Mouse (Mus musculus): ENCODE data around the gene Pdzd2.

The Pdzd2 gene

GRCm38 (mm10) chr15:12665946-12666345 is 73.8 kb downstream of the Pdzd2 start:
- peak; percentile 60 for DNase-seq

- DNase-seq: peak; percentile 58
These were observed 76.4 kb downstream of the Pdzd2 start for GRCm38 (mm10) chr15:12663351-12663750.

GRCm38 (mm10) chr15:12660320-12660719 is 79.4 kb downstream of the Pdzd2 start:
- no peak for DNase-seq

GRCm38 (mm10) chr15:12655959-12656662 is 83.6 kb downstream of the Pdzd2 start:
- DNase-seq: peak; percentile 55

- peak; percentile 83 for DNase-seq
These were observed 84.4 kb downstream of the Pdzd2 start for GRCm38 (mm10) chr15:12655316-12655715.

- DNase-seq: peak; percentile 88
These were observed 87.2 kb downstream of the Pdzd2 start for GRCm38 (mm10) chr15:12652336-12653031.

- DNase-seq: peak; percentile 93
These were observed 89.5 kb downstream of the Pdzd2 start for GRCm38 (mm10) chr15:12650236-12650635.

- DNase-seq: peak; percentile 93
These were observed 90.0 kb downstream of the Pdzd2 start for GRCm38 (mm10) chr15:12649674-12650073.

GRCm38 (mm10) chr15:12649131-12649530 is 90.6 kb downstream of the Pdzd2 start:
- DNase-seq: peak; percentile 76

GRCm38 (mm10) chr15:12640755-12641154 is 99.0 kb downstream of the Pdzd2 start:
- peak; percentile 84 for DNase-seq

GRCm38 (mm10) chr15:12639776-12640175 is 99.9 kb downstream of the Pdzd2 start:
- DNase-seq: peak; percentile 82

- peak; percentile 61 for DNase-seq
These were observed 100.5 kb downstream of the Pdzd2 start for GRCm38 (mm10) chr15:12639181-12639580.

GRCm38 (mm10) chr15:12638370-12639030 is 101.2 kb downstream of the Pdzd2 start:
- peak; percentile 81 for DNase-seq

- peak; percentile 73 for DNase-seq
These were observed 102.2 kb downstream of the Pdzd2 start for GRCm38 (mm10) chr15:12637511-12637910.

GRCm38 (mm10) chr15:12636386-12636785 is 103.3 kb downstream of the Pdzd2 start:
- peak; percentile 55 for DNase-seq

GRCm38 (mm10) chr15:12634921-12635320 is 104.8 kb downstream of the Pdzd2 start:
- peak; percentile 76 for DNase-seq

- peak; percentile 36 for DNase-seq
These were observed 110.6 kb downstream of the Pdzd2 start for GRCm38 (mm10) chr15:12629164-12629563.

- DNase-seq: peak; percentile 71
These were observed 111.3 kb downstream of the Pdzd2 start for GRCm38 (mm10) chr15:12628451-12628850.

GRCm38 (mm10) chr15:12626930-12627329 is 112.8 kb downstream of the Pdzd2 start:
- DNase-seq: peak; percentile 31

GRCm38 (mm10) chr15:12626166-12626565 is 113.6 kb downstream of the Pdzd2 start:
- peak; percentile 74 for DNase-seq

GRCm38 (mm10) chr15:12625524-12625923 is 114.2 kb downstream of the Pdzd2 start:
- DNase-seq: peak; percentile 69

GRCm38 (mm10) chr15:12623521-12623920 is 116.2 kb downstream of the Pdzd2 start:
- peak; percentile 71 for DNase-seq

GRCm38 (mm10) chr15:12622701-12623100 is 117.0 kb downstream of the Pdzd2 start:
- peak; percentile 90 for DNase-seq

Data from heart, adult 11 months (tissue).